Mouse (Mus musculus) forebrain, embryonic 14.5 days (tissue): ENCODE measurements around the gene A930004D18Rik. TPM values are rescaled to one million over a fixed set of nuclear protein-coding genes. Genes with fewer than 3 reads are reported as not detected.

Experiments used
- ATAC-seq: fragments of 200-750 bp; cut with Nextera tagmentation; 2 replicates; pipeline ENCODE4 v1.8.0; 2017; ENCODE audit warnings: mild to moderate bottlenecking, moderate library complexity
- DNase-seq: peaks from one replicate; pipeline ENCODE4 v3.0.0-alpha.2; 2015; ENCODE audit warnings: low spot score
- H3K27ac ChIP-seq: fragments of 300-500 bp; sonication (generic); 2 replicates; pipeline ENCODE4 v1.5.1; 2014; ENCODE audit warnings: low read depth, mild to moderate bottlenecking, control low read depth, low read length, moderate library complexity
- H3K27me3 ChIP-seq: fragments of 300-500 bp; sonication (generic); replicated peaks from 2 replicates; pipeline ENCODE4 v1.6.1; 2014; ENCODE audit warnings: low read length, control low read depth, mixed read lengths; ENCODE audit not compliant: control insufficient read depth, insufficient read depth
- H3K36me3 ChIP-seq: fragments of 300-500 bp; sonication (generic); 2 replicates; pipeline ENCODE4 v1.6.1; 2014; ENCODE audit warnings: low read length, control low read depth; ENCODE audit not compliant: control insufficient read depth, insufficient read depth
- H3K4me1 ChIP-seq: fragments of 300-500 bp; sonication (generic); 2 replicates; pipeline ENCODE4 v1.6.1; 2014; ENCODE audit warnings: antibody characterized with exemption, low read length, control low read depth; ENCODE audit not compliant: control insufficient read depth, insufficient read depth
- H3K4me2 ChIP-seq: fragments of 300-500 bp; sonication (generic); 2 replicates; pipeline ENCODE4 v1.6.1; 2014; ENCODE audit warnings: mild to moderate bottlenecking, control low read depth, low read length
- H3K4me3 ChIP-seq: fragments of 300-500 bp; sonication (generic); 2 replicates; pipeline ENCODE4 v1.5.1; 2014; ENCODE audit warnings: low read depth, low read length, control low read depth
- H3K9ac ChIP-seq: fragments of 300-500 bp; sonication (generic); 2 replicates; pipeline ENCODE4 v1.6.1; 2014; ENCODE audit warnings: mild to moderate bottlenecking, low read length, control low read depth, moderate library complexity
- H3K9me3 ChIP-seq: fragments of 300-500 bp; sonication (generic); replicated peaks from 2 replicates; pipeline ENCODE4 v1.6.1; 2016; ENCODE audit warnings: low read length, control low read depth, mixed read lengths; ENCODE audit not compliant: control insufficient read depth
- WGBS: fragments of 180-500 bp; shearing (Covaris S2); extraction: QIAGEN DNeasy Blood & Tissue Kit; methylation state at CpG from one replicate; pipeline ENCODE4 v1.1.7; 2014; 5-methylcytosine and 5-hydroxymethylcytosine counted together
- polyA plus RNA-seq: library from polyadenylated mRNA; unstranded; fragments of >200 nt; fragmentation: Nextera tagmentation; extraction: Ambion mirVana; gene quantifications from 2 replicates; pipeline ENCODE4 v1.2.1, GENCODE M21; 2014

A930004D18Rik gene
- 9.9 and 11.7 TPM in 2 replicates for polyA plus RNA-seq

GRCm38 (mm10) chr2:18037491-18037890, at the start of gene A930004D18Rik:
A930004D18Rik (minus strand) TSS chr2:18037737.
- DNase-seq = peak; percentile 1
- 65% methylated on average over 2 of the region's 2 CpGs for WGBS
- H3K4me3 ChIP-seq = no peak within 1 kb of the TSS
- H3K27ac ChIP-seq = no peak within 1 kb of the TSS
- H3K9me3 ChIP-seq = no peaks in the 10 kb centered on the region
- peaks cover 74% of the 10 kb centered on the region for H3K4me1 ChIP-seq
- no peaks in the 10 kb centered on the region; the same call in 1 of the 2 replicates for H3K36me3 ChIP-seq
- H3K4me2 ChIP-seq = no peak within 1 kb of the TSS
- no peaks in the 10 kb centered on the region for H3K27me3 ChIP-seq
- H3K9ac ChIP-seq = peak within 1 kb of the TSS; percentile 76; the same call in 1 of the 2 replicates
- no peak for ATAC-seq

- Histone ChIP-seq H3K9ac (no peak overlapping the region), H3K4me2 (no peak overlapping the region), H3K4me1 (no peaks in the 10 kb centered on the region), H3K36me3 (peaks cover 66% of the 10 kb centered on the region), H3K27ac (no peak overlapping the region), H3K27me3 (no peaks in the 10 kb centered on the region), H3K9me3 (no peaks in the 10 kb centered on the region), H3K4me3 (no peak overlapping the region)
- ATAC-seq = no peak
- DNase-seq = no peak
- 93% methylated on average over 2 of the region's 2 CpGs for WGBS
These were observed 42.8 kb upstream of the A930004D18Rik start for GRCm38 (mm10) chr2:18080182-18080860.

GRCm38 (mm10) chr2:18071947-18072346, 34.4 kb upstream of the A930004D18Rik start:
- Histone ChIP-seq H3K27me3 (no peaks in the 10 kb centered on the region), H3K27ac (no peak overlapping the region), H3K9me3 (no peaks in the 10 kb centered on the region), H3K36me3 (peaks cover 38% of the 10 kb centered on the region), H3K4me2 (no peak overlapping the region), H3K4me3 (no peak overlapping the region), H3K9ac (no peak overlapping the region), H3K4me1 (no peaks in the 10 kb centered on the region)
- DNase-seq (no peak), ATAC-seq (no peak)
- WGBS = 94% methylated on average over 2 of the region's 2 CpGs

- DNase-seq (no peak), ATAC-seq (no peak)
- H3K9me3 ChIP-seq = no peaks in the 10 kb centered on the region
- no peak overlapping the region for H3K27ac ChIP-seq
- peaks cover 9% of the 10 kb centered on the region for H3K4me1 ChIP-seq
- peaks cover 18% of the 10 kb centered on the region; the same call in 1 of the 2 replicates for H3K36me3 ChIP-seq
- H3K27me3 ChIP-seq = no peaks in the 10 kb centered on the region
- no peak overlapping the region for H3K9ac ChIP-seq
- H3K4me2 ChIP-seq = no peak overlapping the region
- WGBS = 88% methylated on average over 4 of the region's 4 CpGs
- no peak overlapping the region for H3K4me3 ChIP-seq
These were observed 30.7 kb upstream of the A930004D18Rik start for GRCm38 (mm10) chr2:18068071-18068796.

GRCm38 (mm10) chr2:18066436-18066835, 28.9 kb upstream of the A930004D18Rik start:
- peak overlapping the region; percentile 37; the same call in 1 of the 2 replicates for H3K9ac ChIP-seq

GRCm38 (mm10) chr2:18065708-18066030, 28.1 kb upstream of the A930004D18Rik start:
- WGBS = 2% methylated on average over 6 of the region's 6 CpGs
- H3K9ac ChIP-seq = peak overlapping the region; percentile 96
- H3K4me2 ChIP-seq = peak overlapping the region; percentile 88
- DNase-seq (no peak), ATAC-seq (no peak)
- peak overlapping the region; percentile 86 for H3K4me3 ChIP-seq
- peak overlapping the region; percentile 100 for H3K27ac ChIP-seq
- no peaks in the 10 kb centered on the region for H3K27me3 ChIP-seq
- H3K9me3 ChIP-seq = no peaks in the 10 kb centered on the region
- H3K36me3 ChIP-seq = peaks cover 11% of the 10 kb centered on the region; the same call in 1 of the 2 replicates
- peaks cover 9% of the 10 kb centered on the region for H3K4me1 ChIP-seq

More at GRCm38 (mm10) chr2:18066436-18066835, 28.9 kb upstream of the A930004D18Rik start:
- Histone ChIP-seq H3K4me3 (0 out of 2 replicates have a peak overlapping the region, but pooled peaks have one; percentile 86), H3K4me2 (peak overlapping the region; percentile 88), H3K27me3 (no peaks in the 10 kb centered on the region), H3K4me1 (peaks cover 9% of the 10 kb centered on the region), H3K9me3 (no peaks in the 10 kb centered on the region), H3K27ac (no peak overlapping the region), H3K36me3 (peaks cover 15% of the 10 kb centered on the region; the same call in 1 of the 2 replicates)
- no peak for DNase-seq
- no peak for ATAC-seq

GRCm38 (mm10) chr2:18064941-18065707, 27.6 kb upstream of the A930004D18Rik start:
- ATAC-seq (peak; percentile 49), DNase-seq (peak; percentile 75)
- peak overlapping the region; percentile 96 for H3K9ac ChIP-seq
- H3K27me3 ChIP-seq = no peaks in the 10 kb centered on the region
- H3K4me2 ChIP-seq = peak overlapping the region; percentile 88
- H3K4me1 ChIP-seq = peaks cover 9% of the 10 kb centered on the region
- H3K36me3 ChIP-seq = peaks cover 11% of the 10 kb centered on the region; the same call in 1 of the 2 replicates
- peak overlapping the region; percentile 86 for H3K4me3 ChIP-seq
- no peaks in the 10 kb centered on the region for H3K9me3 ChIP-seq
- peak overlapping the region; percentile 100 for H3K27ac ChIP-seq
- WGBS = under 1% methylated on average over 53 of the region's 85 CpGs

- H3K9me3 ChIP-seq = no peaks in the 10 kb centered on the region
- ATAC-seq = peak; percentile 97
- DNase-seq = peak; percentile 97
- peak overlapping the region; percentile 86 for H3K4me3 ChIP-seq
- peak overlapping the region; percentile 88 for H3K4me2 ChIP-seq
- peak overlapping the region; percentile 96 for H3K9ac ChIP-seq
- H3K4me1 ChIP-seq = peaks cover 9% of the 10 kb centered on the region
- peaks cover 11% of the 10 kb centered on the region; the same call in 1 of the 2 replicates for H3K36me3 ChIP-seq
- under 1% methylated on average over 31 of the region's 58 CpGs for WGBS
- no peaks in the 10 kb centered on the region for H3K27me3 ChIP-seq
- H3K27ac ChIP-seq = peak overlapping the region; percentile 100
These were observed 26.9 kb upstream of the A930004D18Rik start for GRCm38 (mm10) chr2:18064356-18064858.
